Mouse (Mus musculus): ENCODE data around the gene Pdhx. TPM values are rescaled to one million over a fixed set of nuclear protein-coding genes. Genes with fewer than 3 reads are reported as not detected.

Gene Pdhx
- 34.9 and 36.6 TPM in 2 replicates for polyA plus RNA-seq (2015; fragmentation: Nextera tagmentation; extraction: Ambion mirVana)

- H3K36me3 ChIP-seq, result no peaks in the 10 kb centered on the region
- WGBS, result under 1% methylated on average over 55 of the region's 55 CpGs
- peak; percentile 100 for ATAC-seq
These were observed at the start of gene Pdhx, which contains the start of gene Apip for GRCm38 (mm10) chr2:103073219-103073982. Gene Pdhx, minus strand, starts transcription at chr2:103073513. Gene Apip, plus strand, starts transcription at chr2:103073675.

GRCm38 (mm10) chr2:103119197-103119854 lies 46.0 kb upstream of the Pdhx start:
- H3K4me1 ChIP-seq (replicated peaks), result 0 out of 2 replicates have a peak, but pooled peaks cover 4% of the 10 kb centered on the region
- no peaks in the 10 kb centered on the region for H3K9me3 ChIP-seq
- no peak overlapping the region for H3K4me2 ChIP-seq (replicated peaks)
- H3K27me3 ChIP-seq (replicated peaks), result no peaks in the 10 kb centered on the region
- no peak overlapping the region for H3K4me3 ChIP-seq (replicated peaks)
- H3K9ac ChIP-seq, result no peak overlapping the region
- H3K27ac ChIP-seq, result no peak overlapping the region
- WGBS, result 81% methylated on average over 7 of the region's 7 CpGs
- no peaks in the 10 kb centered on the region for H3K36me3 ChIP-seq
- ATAC-seq, result peak; percentile 74

More at GRCm38 (mm10) chr2:103073219-103073982, at the start of gene Pdhx, which contains the start of gene Apip:
- Histone ChIP-seq H3K27me3 (replicated peaks) (no peaks in the 10 kb centered on the region), H3K4me2 (replicated peaks) (peak within 1 kb of the TSS; percentile 63), H3K4me1 (replicated peaks) (no peaks in the 10 kb centered on the region), H3K4me3 (replicated peaks) (peak within 1 kb of the TSS; percentile 71), H3K9ac (peak within 1 kb of the TSS; percentile 73), H3K27ac (peak within 1 kb of the TSS; percentile 85), H3K9me3 (no peaks in the 10 kb centered on the region)

DNA sequence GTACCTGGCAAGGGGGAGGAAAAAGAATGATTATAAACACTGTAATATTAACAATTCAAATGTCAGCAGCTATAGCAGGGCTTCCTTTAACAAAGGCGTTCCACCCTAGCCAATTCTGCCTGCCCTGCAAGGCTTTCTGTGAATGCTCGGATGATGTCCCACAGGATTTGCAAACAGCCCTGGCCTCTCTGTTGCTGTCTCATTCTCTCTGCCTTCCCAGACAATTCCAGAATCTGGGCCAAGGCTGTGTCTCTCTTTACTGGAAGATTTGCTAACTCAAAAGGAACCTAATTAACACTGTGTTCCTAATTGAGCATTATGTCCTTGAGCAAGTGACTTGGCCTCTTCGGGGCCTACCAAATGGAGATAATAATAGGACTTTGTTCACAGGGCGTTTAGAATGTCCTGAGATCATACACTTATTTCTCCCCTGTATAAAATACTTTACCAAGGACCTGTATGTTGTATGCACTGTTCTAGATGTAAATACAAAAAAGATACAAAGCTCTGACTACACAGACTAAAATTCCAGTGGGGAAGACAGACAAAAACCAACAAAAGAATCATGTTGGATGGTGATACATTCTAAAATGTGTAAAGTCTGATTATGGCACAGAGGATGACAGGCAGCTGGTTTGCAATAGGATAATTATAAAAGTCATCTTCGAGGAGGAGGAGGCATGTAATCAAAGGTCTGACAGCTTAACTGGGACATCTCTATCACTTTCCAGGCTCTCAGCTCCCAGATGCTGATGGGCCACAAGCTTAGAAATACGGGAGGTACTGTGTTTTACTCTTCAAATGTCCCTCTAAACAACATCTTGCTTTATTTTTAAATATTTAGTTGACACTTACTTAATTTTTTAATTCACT lies 45.2 kb upstream of the Pdhx start:
- no peak overlapping the region for H3K9ac ChIP-seq
- H3K4me2 ChIP-seq (replicated peaks), result no peak overlapping the region
- 0 out of 2 replicates have a peak, but pooled peaks cover 4% of the 10 kb centered on the region for H3K4me1 ChIP-seq (replicated peaks)
- whole genome bisulfite sequencing, result 58% methylated on average over 6 of the region's 6 CpGs
- no peak overlapping the region for H3K4me3 ChIP-seq (replicated peaks)
- no peaks in the 10 kb centered on the region for H3K27me3 ChIP-seq (replicated peaks)
- peak; percentile 51; the same call in 1 of the 2 replicates for ATAC-seq
- H3K27ac ChIP-seq, result no peak overlapping the region
- no peaks in the 10 kb centered on the region for H3K9me3 ChIP-seq
- H3K36me3 ChIP-seq, result no peaks in the 10 kb centered on the region

DNA sequence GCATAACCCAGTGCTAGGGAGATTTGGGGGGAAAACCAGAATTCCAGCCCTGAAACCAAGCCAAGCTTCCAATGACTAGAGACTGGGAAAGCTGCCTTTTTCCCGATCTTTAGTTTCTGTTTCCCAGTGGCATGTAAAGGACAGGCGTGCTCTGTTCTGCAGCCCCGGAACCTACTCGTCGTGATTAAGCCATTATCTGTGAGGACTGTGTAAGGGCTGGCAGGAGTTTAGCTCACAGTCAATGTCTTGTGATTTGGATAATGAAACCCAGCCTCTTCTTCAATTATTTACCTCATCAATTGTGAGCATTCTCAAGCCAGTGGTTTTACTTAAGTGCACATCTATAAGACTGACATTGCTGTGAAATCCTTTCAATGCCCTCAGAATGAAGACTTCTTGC lies 43.9 kb upstream of the Pdhx start:
- H3K9me3 ChIP-seq, result no peaks in the 10 kb centered on the region
- 0 out of 2 replicates have a peak, but pooled peaks cover 4% of the 10 kb centered on the region for H3K4me1 ChIP-seq (replicated peaks)
- no peak overlapping the region for H3K4me3 ChIP-seq (replicated peaks)
- H3K9ac ChIP-seq, result no peak overlapping the region
- no peak overlapping the region for H3K4me2 ChIP-seq (replicated peaks)
- H3K27me3 ChIP-seq (replicated peaks), result no peaks in the 10 kb centered on the region
- H3K36me3 ChIP-seq, result no peaks in the 10 kb centered on the region
- no peak for ATAC-seq
- H3K27ac ChIP-seq, result no peak overlapping the region
- 63% methylated on average over 5 of the region's 5 CpGs for WGBS

DNA sequence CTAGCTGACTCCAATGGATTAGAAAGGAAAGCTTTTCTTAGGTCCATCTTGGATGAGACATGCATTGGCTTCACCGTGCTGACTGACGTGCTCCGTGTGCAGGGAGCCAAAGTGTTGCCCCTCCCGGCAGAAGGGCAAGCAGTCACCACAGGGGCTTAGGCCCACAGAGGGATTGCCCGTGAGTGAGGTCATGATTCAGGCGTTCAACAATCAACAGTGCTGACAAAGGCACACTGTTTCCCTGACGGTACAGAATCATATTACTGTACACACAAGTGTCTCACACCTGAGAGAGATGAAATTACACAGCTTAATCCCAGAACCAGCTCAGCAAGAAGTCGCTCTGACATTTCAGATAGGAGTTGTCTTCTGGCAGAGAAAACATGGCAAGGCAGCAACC lies 38.4 kb upstream of the Pdhx start:
- no peaks in the 10 kb centered on the region for H3K27me3 ChIP-seq (replicated peaks)
- no peaks in the 10 kb centered on the region for H3K36me3 ChIP-seq
- 69% methylated on average over 8 of the region's 8 CpGs for WGBS
- no peaks in the 10 kb centered on the region for H3K9me3 ChIP-seq
- no peak overlapping the region for H3K4me2 ChIP-seq (replicated peaks)
- no peak overlapping the region for H3K9ac ChIP-seq
- H3K4me3 ChIP-seq (replicated peaks), result no peak overlapping the region
- ATAC-seq, result no peak
- no peaks in the 10 kb centered on the region for H3K4me1 ChIP-seq (replicated peaks)
- no peak overlapping the region for H3K27ac ChIP-seq

- no peaks in the 10 kb centered on the region for H3K27me3 ChIP-seq (replicated peaks)
- no peak for ATAC-seq
These were observed 32.9 kb upstream of the Pdhx start for GRCm38 (mm10) chr2:103106172-103106571.

DNA sequence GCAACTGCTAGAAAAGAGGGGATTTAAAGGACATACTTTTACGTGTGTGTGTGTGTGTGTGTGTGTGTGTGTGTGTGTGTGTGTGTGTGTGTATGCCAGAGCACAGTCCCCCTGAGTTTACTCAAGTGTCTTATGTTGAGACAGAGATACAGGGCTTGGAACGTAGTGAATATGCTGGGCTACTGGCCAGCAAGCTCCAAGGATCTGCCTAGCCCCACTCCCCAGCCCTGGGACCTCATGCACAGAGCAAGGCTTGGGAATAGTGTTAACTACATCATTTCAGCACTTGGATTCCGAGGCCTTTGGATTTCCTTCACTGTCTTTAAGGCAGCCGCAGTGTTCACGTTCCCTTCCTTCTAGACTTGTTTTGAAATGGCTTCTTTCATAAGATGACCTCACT lies 29.3 kb upstream of the Pdhx start:
- H3K9me3 ChIP-seq, result no peaks in the 10 kb centered on the region
- no peak overlapping the region for H3K4me2 ChIP-seq (replicated peaks)
- WGBS, result 69% methylated on average over 5 of the region's 5 CpGs
- no peak overlapping the region for H3K27ac ChIP-seq
- no peaks in the 10 kb centered on the region for H3K4me1 ChIP-seq (replicated peaks)
- H3K9ac ChIP-seq, result no peak overlapping the region
- no peaks in the 10 kb centered on the region for H3K36me3 ChIP-seq
- no peak for ATAC-seq
- H3K27me3 ChIP-seq (replicated peaks), result no peaks in the 10 kb centered on the region
- no peak overlapping the region for H3K4me3 ChIP-seq (replicated peaks)

More at GRCm38 (mm10) chr2:103106172-103106571, 32.9 kb upstream of the Pdhx start:
- Histone ChIP-seq H3K27ac (no peak overlapping the region), H3K4me1 (replicated peaks) (no peaks in the 10 kb centered on the region), H3K9ac (no peak overlapping the region), H3K4me3 (replicated peaks) (no peak overlapping the region), H3K4me2 (replicated peaks) (no peak overlapping the region), H3K9me3 (no peaks in the 10 kb centered on the region), H3K36me3 (no peaks in the 10 kb centered on the region)
- 88% methylated on average over 2 of the region's 2 CpGs for WGBS

DNA sequence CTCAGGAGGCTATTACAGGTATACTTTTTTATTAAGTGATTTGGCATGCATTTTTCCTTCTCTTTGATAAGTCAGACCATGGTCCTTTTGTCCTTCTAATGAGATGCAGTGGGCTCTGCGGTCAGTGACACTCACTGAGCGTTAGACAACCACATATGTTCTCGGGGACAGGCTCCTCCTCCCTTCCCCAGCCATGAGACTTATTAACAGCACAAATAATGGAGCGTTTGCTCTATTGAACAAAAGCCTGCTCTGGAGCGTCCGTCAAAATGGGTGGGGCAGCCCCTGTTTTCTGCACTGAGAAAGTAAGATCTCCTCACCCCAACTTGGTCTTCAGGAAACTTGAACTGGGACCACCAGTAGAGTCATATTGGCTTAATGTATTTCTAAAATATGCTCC lies 16.2 kb upstream of the Pdhx start:
- Histone ChIP-seq H3K9ac (no peak overlapping the region), H3K4me2 (replicated peaks) (no peak overlapping the region), H3K27ac (no peak overlapping the region), H3K4me1 (replicated peaks) (no peaks in the 10 kb centered on the region), H3K27me3 (replicated peaks) (no peaks in the 10 kb centered on the region), H3K9me3 (no peaks in the 10 kb centered on the region), H3K36me3 (0 out of 2 replicates have a peak, but pooled peaks cover 5% of the 10 kb centered on the region), H3K4me3 (replicated peaks) (no peak overlapping the region)
- ATAC-seq, result no peak
- WGBS, result 79% methylated on average over 6 of the region's 6 CpGs

DNA sequence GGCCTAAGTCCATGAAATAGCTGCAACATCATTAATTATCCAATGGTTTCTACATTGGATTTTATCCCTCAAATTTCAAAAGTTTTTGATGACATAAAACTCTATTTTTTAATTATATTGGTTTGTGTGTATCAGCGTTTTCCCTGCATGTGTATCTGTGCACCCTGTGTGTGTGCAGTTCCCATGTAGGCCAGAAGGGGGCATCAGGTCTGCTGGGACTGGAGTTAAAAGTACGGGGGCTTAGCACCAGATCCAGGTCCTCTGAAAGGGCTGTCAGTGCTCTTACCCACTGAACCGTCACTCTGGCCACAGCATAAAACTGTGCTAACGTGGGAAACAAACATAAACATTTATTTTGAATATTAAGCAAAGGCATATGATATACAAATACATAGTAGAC lies 14.8 kb upstream of the Pdhx start:
- no peak for ATAC-seq
- Histone ChIP-seq H3K27me3 (replicated peaks) (no peaks in the 10 kb centered on the region), H3K4me1 (replicated peaks) (no peaks in the 10 kb centered on the region), H3K9ac (no peak overlapping the region), H3K27ac (no peak overlapping the region), H3K4me2 (replicated peaks) (no peak overlapping the region), H3K4me3 (replicated peaks) (no peak overlapping the region), H3K36me3 (no peaks in the 10 kb centered on the region), H3K9me3 (no peaks in the 10 kb centered on the region)
- WGBS, result 94% methylated on average over 4 of the region's 4 CpGs

DNA sequence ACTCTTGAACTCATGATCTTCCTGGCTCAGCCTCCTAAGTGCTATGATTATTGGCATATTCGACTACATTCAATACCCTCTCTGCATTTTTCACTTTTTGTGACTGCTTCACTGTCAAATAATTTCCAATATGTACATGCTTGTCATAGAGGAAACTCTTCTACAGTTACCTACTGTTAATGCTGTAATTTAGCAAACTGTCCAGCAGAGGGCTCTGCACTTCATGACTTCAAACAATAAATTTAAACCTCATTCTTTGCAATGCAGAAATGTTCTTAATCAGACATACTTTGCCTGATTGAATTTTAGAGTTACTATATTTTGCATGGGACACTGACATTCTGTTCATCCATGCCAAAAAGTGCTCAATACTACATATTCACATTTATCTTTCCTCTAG lies 13.1 kb upstream of the Pdhx start:
- Histone ChIP-seq H3K9ac (no peak overlapping the region), H3K36me3 (no peaks in the 10 kb centered on the region), H3K9me3 (no peaks in the 10 kb centered on the region), H3K27me3 (replicated peaks) (no peaks in the 10 kb centered on the region), H3K4me1 (replicated peaks) (no peaks in the 10 kb centered on the region), H3K4me2 (replicated peaks) (no peak overlapping the region), H3K4me3 (replicated peaks) (no peak overlapping the region), H3K27ac (no peak overlapping the region)
- 9% methylated on average over 1 of the region's 1 CpGs for whole genome bisulfite sequencing
- no peak for ATAC-seq

DNA sequence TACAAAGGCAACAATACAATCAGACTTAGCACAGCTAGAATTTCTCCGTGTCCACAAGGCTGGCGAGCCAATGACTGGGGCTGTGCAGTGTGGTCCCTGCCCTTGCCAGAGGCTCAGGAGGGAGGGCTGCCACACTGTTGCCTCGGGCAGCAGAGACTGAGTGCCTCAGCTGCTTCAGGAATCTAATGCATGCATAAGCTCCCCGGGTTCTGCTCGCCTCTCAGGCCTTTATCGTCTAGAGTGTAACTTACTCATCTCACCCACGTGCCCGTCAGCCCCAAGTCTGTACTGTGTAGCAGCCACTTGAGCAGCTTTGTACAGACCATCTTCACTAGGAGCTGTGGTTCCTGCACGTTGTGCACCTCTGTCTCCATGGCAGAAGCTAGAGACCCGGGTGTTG lies 12.3 kb upstream of the Pdhx start:
- H3K27ac ChIP-seq, result no peak overlapping the region
- H3K27me3 ChIP-seq (replicated peaks), result no peaks in the 10 kb centered on the region
- no peaks in the 10 kb centered on the region for H3K4me1 ChIP-seq (replicated peaks)
- H3K36me3 ChIP-seq, result no peaks in the 10 kb centered on the region
- ATAC-seq, result no peak
- 77% methylated on average over 10 of the region's 10 CpGs for WGBS
- no peak overlapping the region for H3K9ac ChIP-seq
- no peak overlapping the region for H3K4me2 ChIP-seq (replicated peaks)
- no peaks in the 10 kb centered on the region for H3K9me3 ChIP-seq
- no peak overlapping the region for H3K4me3 ChIP-seq (replicated peaks)

DNA sequence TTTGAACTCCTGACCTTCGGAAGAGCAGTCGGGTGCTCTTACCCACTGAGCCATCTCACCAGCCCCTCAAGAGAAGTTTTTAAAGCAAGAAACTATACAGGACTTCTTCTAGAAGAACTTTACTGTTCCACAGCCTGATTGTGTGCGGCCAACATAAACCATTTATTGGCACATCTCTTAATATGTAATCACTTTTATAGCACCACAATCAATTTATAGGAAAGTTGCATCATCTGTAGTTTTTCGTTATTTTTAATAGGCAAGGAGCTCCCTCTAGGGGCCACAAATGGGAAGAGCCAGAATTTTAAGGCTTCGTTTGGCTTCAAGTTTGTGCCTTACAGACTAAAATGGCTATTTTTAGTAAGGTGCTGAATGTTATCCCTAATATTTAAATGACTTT lies 11.1 kb upstream of the Pdhx start:
- no peaks in the 10 kb centered on the region for H3K36me3 ChIP-seq
- no peak overlapping the region for H3K4me2 ChIP-seq (replicated peaks)
- no peak overlapping the region for H3K9ac ChIP-seq
- no peaks in the 10 kb centered on the region for H3K27me3 ChIP-seq (replicated peaks)
- no peak for ATAC-seq
- no peak overlapping the region for H3K27ac ChIP-seq
- H3K4me1 ChIP-seq (replicated peaks), result no peaks in the 10 kb centered on the region
- H3K9me3 ChIP-seq, result no peaks in the 10 kb centered on the region
- 59% methylated on average over 5 of the region's 5 CpGs for WGBS
- H3K4me3 ChIP-seq (replicated peaks), result no peak overlapping the region

Data from intestine, embryonic 15.5 days (tissue).